Mouse (Mus musculus): ENCODE data around the gene Kif19a.
A peak's percentile ranks its signal among the peaks of the same experiment; 100 is the strongest.

- TF ChIP-seq POLR2A (IDR thresholded peaks at IDR 0.05; ENCODE audit: low read depth, low read length) = no peak
- 0 out of 2 replicates have a peak, but pooled peaks have one; percentile 11 for TF ChIP-seq CTCF (IDR thresholded peaks at IDR 0.05; ENCODE audit: borderline replicate concordance, insufficient read depth, low read length)
Observed at GRCm38 (mm10) chr11:114790841-114791240, 25.7 kb downstream of the Kif19a start.
